In genomic region chr8:71445096-71445495, GRCm38 (mm10) we compare ENCODE assay signal across 17 mouse cellular contexts.
"Had no signal": no experiment of that assay in that cellular context is flagged by ENCODE, and none has a peak within 500 bp of the region (broad histone marks: within the 10 kb centered on the region; RNA-seq: fewer than 3 reads in every experiment).

No protein-coding gene starts in this region.

- H3K27ac ChIP-seq: liver, embryonic 15.5 days; lung, embryonic 15.5 days; midbrain, embryonic 13.5 days; midbrain, embryonic 15.5 days; neural tube, embryonic 13.5 days; neural tube, embryonic 15.5 days; stomach, embryonic 15.5 days; stomach, postnatal 0 days had no signal

- H3K9ac ChIP-seq: liver, embryonic 15.5 days; liver, postnatal 0 days; lung, embryonic 15.5 days; midbrain, embryonic 13.5 days; midbrain, embryonic 15.5 days; neural tube, embryonic 13.5 days; neural tube, embryonic 15.5 days; stomach, embryonic 15.5 days had no signal

- H3K36me3 ChIP-seq: liver, embryonic 15.5 days; lung, embryonic 15.5 days; midbrain, embryonic 13.5 days; midbrain, embryonic 15.5 days; neural tube, embryonic 13.5 days; neural tube, embryonic 15.5 days; stomach, embryonic 15.5 days had no signal

- DNase-seq: liver, postnatal 0 days; lung, adult 2 months; lung, postnatal 14 days; lung, postnatal 36 days; right cerebral cortex, postnatal 14 days; thymus, adult 2 months; thymus, postnatal 25 days had no signal

- H3K9me3 ChIP-seq: liver, embryonic 15.5 days; lung, embryonic 15.5 days; midbrain, embryonic 13.5 days; midbrain, embryonic 15.5 days; neural tube, embryonic 13.5 days; neural tube, embryonic 15.5 days; stomach, embryonic 15.5 days had no signal

- H3K4me1 ChIP-seq: liver, embryonic 15.5 days; lung, embryonic 15.5 days; midbrain, embryonic 13.5 days; midbrain, embryonic 15.5 days; neural tube, embryonic 13.5 days; neural tube, embryonic 15.5 days; stomach, embryonic 15.5 days had no signal

- H3K4me2 ChIP-seq: liver, embryonic 15.5 days; lung, embryonic 15.5 days; midbrain, embryonic 11.5 days; midbrain, embryonic 13.5 days; midbrain, embryonic 15.5 days; neural tube, embryonic 13.5 days; neural tube, embryonic 15.5 days; stomach, embryonic 15.5 days had no signal

- H3K4me3 ChIP-seq: liver, embryonic 15.5 days; lung, embryonic 15.5 days; megakaryocyte, embryonic 14.5 days; midbrain, embryonic 13.5 days; midbrain, embryonic 15.5 days; neural tube, embryonic 13.5 days; neural tube, embryonic 15.5 days; stomach, embryonic 15.5 days had no signal

- H3K27me3 ChIP-seq: stomach, embryonic 15.5 days had no signal
